Mouse (Mus musculus) intestine, embryonic 14.5 days (tissue): ENCODE measurements around the gene Rbm39. TPM values are rescaled to one million over a fixed set of nuclear protein-coding genes. Genes with fewer than 3 reads are reported as not detected.
A peak's percentile ranks its signal among the peaks of the same experiment; 100 is the strongest.

ENCODE experiments used
- ATAC-seq: fragments of 200-750 bp; cut with Nextera tagmentation; replicated peaks from 2 replicates; pipeline ENCODE4 v1.8.0; 2017; ENCODE audit warnings: low read depth, moderate number of reproducible peaks, moderate TSS enrichment, moderate library complexity; ENCODE audit not compliant: low FRiP score, low TSS enrichment
- DNase-seq: peaks from one replicate; pipeline ENCODE4 v3.0.0-alpha.2; 2018; ENCODE audit warnings: low spot score
- H3K27ac ChIP-seq: fragments of 300-500 bp; sonication (generic); 2 replicates; pipeline ENCODE4 v1.5.1; 2014; ENCODE audit warnings: low read depth, mild to moderate bottlenecking, control low read depth
- H3K27me3 ChIP-seq: fragments of 300-500 bp; sonication (generic); replicated peaks from 2 replicates; pipeline ENCODE4 v1.6.1; 2014; ENCODE audit warnings: low read length, control low read depth; ENCODE audit not compliant: control insufficient read depth, insufficient read depth
- H3K36me3 ChIP-seq: fragments of 300-500 bp; sonication (generic); 2 replicates; pipeline ENCODE4 v1.6.1; 2014; ENCODE audit warnings: low read length, control low read depth; ENCODE audit not compliant: control insufficient read depth, insufficient read depth
- H3K4me1 ChIP-seq: fragments of 300-500 bp; sonication (generic); replicated peaks from 2 replicates; pipeline ENCODE4 v1.6.1; 2014; ENCODE audit warnings: low read length, control low read depth, mixed read lengths; ENCODE audit not compliant: control insufficient read depth, insufficient read depth
- H3K4me2 ChIP-seq: fragments of 300-500 bp; sonication (generic); 2 replicates; pipeline ENCODE4 v1.6.1; 2014; ENCODE audit warnings: low read length
- H3K4me3 ChIP-seq: fragments of 300-500 bp; sonication (generic); 2 replicates; pipeline ENCODE4 v1.5.1; 2014; ENCODE audit warnings: low read depth, low read length, control low read depth, mixed read lengths
- H3K9ac ChIP-seq: fragments of 300-500 bp; sonication (generic); 2 replicates; pipeline ENCODE4 v1.6.1; 2014; ENCODE audit warnings: mild to moderate bottlenecking, low read length
- H3K9me3 ChIP-seq: fragments of 300-500 bp; sonication (generic); 2 replicates; pipeline ENCODE4 v1.6.1; 2016; ENCODE audit warnings: low read length, control low read depth; ENCODE audit not compliant: control insufficient read depth
- WGBS: fragments of 180-500 bp; shearing (Covaris S2); extraction: QIAGEN DNeasy Blood & Tissue Kit; methylation state at CpG from one replicate; pipeline ENCODE4 v1.1.7; 2014; 5-methylcytosine and 5-hydroxymethylcytosine counted together
- polyA plus RNA-seq: library from polyadenylated mRNA; unstranded; fragments of >200 nt; fragmentation: Nextera tagmentation; extraction: Ambion mirVana; gene quantifications from 2 replicates; pipeline ENCODE4 v1.2.1, GENCODE M21; 2014

Rbm39 gene
- polyA plus RNA-seq, 1 experiment from 2014 or later, result 622 TPM

GRCm38 (mm10) chr2:156166557-156166956 lies 13.5 kb downstream of the Rbm39 start:
- Histone ChIP-seq H3K4me2 (no peak overlapping the region), H3K36me3 (peaks cover 99% of the 10 kb centered on the region), H3K27ac (no peak overlapping the region), H3K9me3 (no peaks in the 10 kb centered on the region), H3K9ac (no peak overlapping the region), H3K4me3 (no peak overlapping the region), H3K27me3 (no peaks in the 10 kb centered on the region), H3K4me1 (no peaks in the 10 kb centered on the region)
- ATAC-seq (no peak), DNase-seq (peak; percentile 47)
- WGBS, result 93% methylated on average over 5 of the region's 5 CpGs

DNA sequence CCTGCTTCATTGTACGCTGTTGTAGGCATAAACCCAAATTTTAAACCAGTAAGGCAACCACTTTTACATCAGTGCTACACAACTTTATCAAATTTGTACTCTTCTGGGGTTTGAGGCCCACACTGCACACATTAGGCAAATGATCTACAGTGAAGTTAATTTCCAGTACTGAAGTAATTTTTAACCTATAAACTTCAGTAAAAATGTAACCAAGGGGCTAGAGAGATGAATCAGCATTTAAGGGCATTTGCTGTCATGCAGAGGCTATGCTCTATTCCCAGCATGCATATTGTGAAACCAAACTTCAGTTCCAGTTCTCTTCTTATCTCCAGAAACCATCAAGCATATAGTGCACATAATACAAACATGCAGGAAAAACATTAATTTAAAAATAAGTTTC lies 14.6 kb downstream of the Rbm39 start:
- Histone ChIP-seq H3K9ac (no peak overlapping the region), H3K27me3 (no peaks in the 10 kb centered on the region), H3K4me1 (no peaks in the 10 kb centered on the region), H3K36me3 (peaks cover 98% of the 10 kb centered on the region), H3K4me2 (no peak overlapping the region), H3K9me3 (no peaks in the 10 kb centered on the region), H3K4me3 (no peak overlapping the region), H3K27ac (no peak overlapping the region)
- WGBS, result 94% methylated on average over 1 of the region's 1 CpGs
- DNase-seq (no peak), ATAC-seq (no peak)

GRCm38 (mm10) chr2:156151538-156151937 lies 28.5 kb downstream of the Rbm39 start:
- H3K36me3 ChIP-seq, result peaks cover 91% of the 10 kb centered on the region
- no peak for DNase-seq
- no peak for ATAC-seq
- no peaks in the 10 kb centered on the region for H3K27me3 ChIP-seq
- H3K4me2 ChIP-seq, result no peak overlapping the region
- no peaks in the 10 kb centered on the region for H3K4me1 ChIP-seq
- no peak overlapping the region for H3K9ac ChIP-seq
- H3K4me3 ChIP-seq, result no peak overlapping the region
- no peaks in the 10 kb centered on the region for H3K9me3 ChIP-seq
- H3K27ac ChIP-seq, result no peak overlapping the region

DNA sequence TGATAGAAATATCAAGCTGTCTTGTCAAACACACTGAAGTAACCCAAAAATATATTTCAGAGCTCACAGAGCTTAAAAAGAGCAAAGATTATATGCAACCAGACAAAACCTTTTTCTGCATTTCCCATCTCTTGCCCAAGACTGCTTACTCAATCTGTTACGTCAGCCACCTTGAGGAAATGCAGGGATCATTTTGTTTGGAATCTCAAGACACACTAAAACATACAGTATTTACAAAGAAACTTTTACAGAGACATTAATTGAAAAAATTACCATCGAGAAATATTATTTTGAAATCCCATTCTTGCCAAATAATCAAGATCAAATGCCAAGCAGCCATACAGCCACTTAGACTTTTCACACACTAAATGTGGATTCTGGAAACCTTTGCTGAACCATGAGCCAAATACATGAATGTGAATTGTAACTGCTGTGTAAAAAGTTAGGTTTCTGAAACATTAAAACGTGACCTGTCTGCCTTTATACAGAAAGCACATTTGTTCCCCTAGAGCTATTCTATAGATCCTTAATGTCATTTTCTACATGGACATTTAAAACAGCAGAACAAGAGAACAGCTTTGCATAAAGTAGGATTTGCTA lies 32.6 kb downstream of the Rbm39 start:
- ATAC-seq (no peak), DNase-seq (no peak)
- no peak overlapping the region for H3K9ac ChIP-seq
- H3K4me3 ChIP-seq, result no peak overlapping the region
- peaks cover 5% of the 10 kb centered on the region; the same call in 1 of the 2 replicates for H3K4me1 ChIP-seq
- H3K36me3 ChIP-seq, result peaks cover 63% of the 10 kb centered on the region
- no peak overlapping the region for H3K27ac ChIP-seq
- H3K4me2 ChIP-seq, result no peak overlapping the region
- 81% methylated on average over 3 of the region's 3 CpGs for WGBS
- H3K27me3 ChIP-seq, result no peaks in the 10 kb centered on the region
- H3K9me3 ChIP-seq, result no peaks in the 10 kb centered on the region

DNA sequence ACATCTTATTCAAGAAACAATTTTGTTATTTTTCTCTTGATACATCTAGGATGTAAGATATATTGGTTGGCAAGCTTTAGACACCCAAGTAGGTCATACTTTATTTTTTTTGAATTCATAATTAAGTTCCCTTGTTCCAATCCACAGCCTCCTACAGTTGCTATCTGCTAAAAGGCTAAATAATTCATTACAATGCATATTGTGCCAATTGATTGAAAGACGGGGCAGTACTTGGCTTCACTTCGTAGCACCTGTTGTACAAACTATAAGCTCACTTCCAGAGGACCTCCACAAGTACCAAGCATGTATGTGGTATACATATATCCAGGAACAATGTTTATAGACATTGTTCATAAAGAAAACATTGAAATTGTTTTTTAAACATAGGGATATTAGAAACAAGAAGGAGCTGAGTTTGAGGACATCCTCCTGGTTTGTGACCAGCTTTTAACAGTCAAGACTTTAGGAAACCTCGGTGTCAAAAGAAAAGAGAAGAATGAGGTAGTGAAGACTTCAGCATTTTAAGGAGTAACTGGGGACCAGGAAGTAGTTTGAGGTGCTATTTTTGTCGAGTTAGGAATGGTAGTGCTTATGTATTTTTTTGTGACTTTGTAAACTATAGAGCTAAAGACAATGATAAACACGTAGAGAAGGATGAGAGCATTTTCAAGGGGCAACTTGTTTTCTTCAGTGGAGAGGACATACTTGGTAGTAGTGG lies 33.6 kb downstream of the Rbm39 start:
- 69% methylated on average over 5 of the region's 5 CpGs for WGBS
- Histone ChIP-seq H3K4me3 (no peak overlapping the region), H3K27ac (no peak overlapping the region), H3K9ac (no peak overlapping the region), H3K27me3 (no peaks in the 10 kb centered on the region), H3K36me3 (peaks cover 54% of the 10 kb centered on the region), H3K4me2 (no peak overlapping the region), H3K9me3 (no peaks in the 10 kb centered on the region), H3K4me1 (peaks cover 5% of the 10 kb centered on the region; the same call in 1 of the 2 replicates)
- ATAC-seq (no peak), DNase-seq (no peak)

GRCm38 (mm10) chr2:156145486-156146130 lies 34.4 kb downstream of the Rbm39 start:
- H3K4me2 ChIP-seq, result peak overlapping the region; percentile 81
- H3K9me3 ChIP-seq, result no peaks in the 10 kb centered on the region
- no peaks in the 10 kb centered on the region for H3K27me3 ChIP-seq
- DNase-seq (no peak), ATAC-seq (no peak)
- no peak overlapping the region for H3K4me3 ChIP-seq
- H3K36me3 ChIP-seq, result peaks cover 46% of the 10 kb centered on the region
- no peak overlapping the region for H3K27ac ChIP-seq
- peaks cover 5% of the 10 kb centered on the region; the same call in 1 of the 2 replicates for H3K4me1 ChIP-seq
- no peak overlapping the region; the same call in 1 of the 2 replicates for H3K9ac ChIP-seq
- 62% methylated on average over 11 of the region's 11 CpGs for WGBS

DNA sequence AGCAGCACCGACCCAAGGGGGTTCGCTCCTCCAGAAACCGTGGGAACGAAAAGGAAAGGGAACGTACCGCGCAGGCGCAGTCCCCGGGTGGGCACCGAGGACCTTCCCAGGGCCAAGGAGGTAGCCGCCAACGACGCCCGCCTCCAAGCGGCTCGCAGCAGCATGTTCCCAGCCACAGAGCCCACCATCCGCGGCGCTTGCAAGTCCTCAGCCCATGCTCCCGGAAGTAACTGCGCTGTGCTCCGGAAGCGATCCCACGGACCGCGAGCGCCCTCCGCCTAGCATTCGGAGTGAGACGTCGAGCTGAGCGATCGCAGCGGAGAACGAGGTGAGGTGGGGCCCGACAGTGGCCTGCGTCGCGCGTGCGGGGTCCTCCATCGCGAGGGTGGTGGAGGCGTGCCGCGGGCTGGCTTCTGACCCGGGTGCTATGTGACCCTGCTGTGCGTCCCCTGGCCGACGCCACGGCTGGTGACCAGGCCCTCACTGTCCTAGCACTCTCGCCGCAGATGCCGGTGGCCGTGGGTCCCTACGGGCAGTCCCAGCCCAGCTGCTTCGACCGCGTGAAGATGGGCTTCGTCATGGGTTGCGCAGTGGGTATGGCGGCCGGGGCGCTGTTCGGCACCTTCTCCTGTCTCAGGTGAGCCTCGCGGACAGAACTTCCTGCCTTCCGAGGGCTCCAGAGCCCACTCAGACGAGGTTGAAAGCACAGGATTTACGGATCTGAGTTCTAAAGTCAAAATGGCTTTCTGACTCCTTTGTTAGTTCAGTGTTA lies 35.9 kb downstream of the Rbm39 start, which contains the start of the genes Romo1 and Nfs1:
TSS of gene Romo1 (plus strand) at position 87 of the 772 bp plus-strand sequence.
TSS of gene Nfs1 (minus strand) at position 234 of the 772 bp plus-strand sequence.
- DNase-seq (peak; percentile 95), ATAC-seq (peak; percentile 95)
- H3K27me3 ChIP-seq, result no peaks in the 10 kb centered on the region
- no peaks in the 10 kb centered on the region for H3K9me3 ChIP-seq
- 0% methylated on average over 69 of the region's 70 CpGs for WGBS
- H3K9ac ChIP-seq, result peak within 1 kb of the TSS; percentile 86
- peak within 1 kb of the TSS; percentile 88 for H3K27ac ChIP-seq
- H3K4me2 ChIP-seq, result peak within 1 kb of the TSS; percentile 81
- peaks cover 32% of the 10 kb centered on the region for H3K36me3 ChIP-seq
- H3K4me3 ChIP-seq, result peak within 1 kb of the TSS; percentile 83
- H3K4me1 ChIP-seq, result peaks cover 5% of the 10 kb centered on the region; the same call in 1 of the 2 replicates

- DNase-seq (no peak), ATAC-seq (no peak)
- peak overlapping the region; percentile 88 for H3K27ac ChIP-seq
- H3K9me3 ChIP-seq, result no peaks in the 10 kb centered on the region
- 1% methylated on average over 16 of the region's 16 CpGs for WGBS
- H3K4me2 ChIP-seq, result peak overlapping the region; percentile 81
- H3K4me3 ChIP-seq, result peak overlapping the region; percentile 83
- H3K36me3 ChIP-seq, result peaks cover 24% of the 10 kb centered on the region
- H3K27me3 ChIP-seq, result no peaks in the 10 kb centered on the region
- peaks cover 5% of the 10 kb centered on the region; the same call in 1 of the 2 replicates for H3K4me1 ChIP-seq
- H3K9ac ChIP-seq, result peak overlapping the region; percentile 86
Observed at GRCm38 (mm10) chr2:156143367-156143766, 36.7 kb downstream of the Rbm39 start.
